Mouse (Mus musculus) stomach, postnatal 0 days (tissue): ENCODE data around the gene Ppl. TPM values are rescaled to one million over a fixed set of nuclear protein-coding genes. Genes with fewer than 3 reads are reported as not detected.
A peak's percentile ranks its signal among the peaks of the same experiment; 100 is the strongest.

Experiments used
- ATAC-seq: fragments of 200-750 bp; cut with Nextera tagmentation; 2 replicates; pipeline ENCODE4 v1.8.0; 2017; ENCODE audit not compliant: low FRiP score, low TSS enrichment
- DNase-seq: peaks from one replicate; pipeline ENCODE4 v3.0.0-alpha.2; 2016; ENCODE audit warnings: low spot score
- H3K27ac ChIP-seq: fragments of 300-500 bp; sonication (generic); replicated peaks from 2 replicates; pipeline ENCODE4 v1.5.1; 2014; ENCODE audit warnings: mild to moderate bottlenecking, control low read depth
- H3K27me3 ChIP-seq: fragments of 300-500 bp; sonication (generic); 2 replicates; pipeline ENCODE4 v1.6.1; 2014; ENCODE audit warnings: low read length; ENCODE audit not compliant: control insufficient read depth, insufficient read depth
- H3K36me3 ChIP-seq: fragments of 300-500 bp; sonication (generic); 2 replicates; pipeline ENCODE4 v1.6.1; 2014; ENCODE audit warnings: low read length, mixed read lengths; ENCODE audit not compliant: control insufficient read depth, insufficient read depth
- H3K4me1 ChIP-seq: fragments of 300-500 bp; sonication (generic); replicated peaks from 2 replicates; pipeline ENCODE4 v1.6.1; 2014; ENCODE audit warnings: antibody characterized with exemption; ENCODE audit not compliant: control insufficient read depth, insufficient read depth
- H3K4me2 ChIP-seq: fragments of 300-500 bp; sonication (generic); replicated peaks from 2 replicates; pipeline ENCODE4 v1.6.1; 2014; ENCODE audit warnings: low read depth, mild to moderate bottlenecking, control low read depth, moderate library complexity
- H3K4me3 ChIP-seq: fragments of 300-500 bp; sonication (generic); 2 replicates; pipeline ENCODE4 v1.5.1; 2014; ENCODE audit warnings: low read depth, low read length, control low read depth
- H3K9ac ChIP-seq: fragments of 300-500 bp; sonication (generic); 2 replicates; pipeline ENCODE4 v1.6.1; 2014; ENCODE audit warnings: mild to moderate bottlenecking, low read length, control low read depth, mixed read lengths
- H3K9me3 ChIP-seq: fragments of 300-500 bp; sonication (generic); 2 replicates; pipeline ENCODE4 v1.6.1; 2016; ENCODE audit warnings: low read length; ENCODE audit not compliant: control insufficient read depth
- CTCF ChIP-seq: IDR thresholded peaks from 2 replicates; pipeline ENCODE4 v1.5.1; 2016; ENCODE audit warnings: antibody characterized with exemption, low read depth, mild to moderate bottlenecking, moderate library complexity
- EP300 ChIP-seq: optimal IDR thresholded peaks from 2 replicates; pipeline ENCODE3; 2016; ENCODE audit warnings: antibody characterized with exemption
- WGBS: fragments of 180-500 bp; shearing (Covaris S2); extraction: QIAGEN DNeasy Blood & Tissue Kit; methylation state at CpG from one replicate; pipeline ENCODE4 v1.1.7; 2014; 5-methylcytosine and 5-hydroxymethylcytosine counted together
- polyA plus RNA-seq: library from polyadenylated mRNA; unstranded; fragments of >200 nt; fragmentation: Nextera tagmentation; extraction: Ambion mirVana; gene quantifications from 2 replicates; pipeline ENCODE4 v1.2.1, GENCODE M21; 2015

Gene Ppl
- polyA plus RNA-seq, 1 experiment from 2014 or later, result 61.5 TPM

DNA sequence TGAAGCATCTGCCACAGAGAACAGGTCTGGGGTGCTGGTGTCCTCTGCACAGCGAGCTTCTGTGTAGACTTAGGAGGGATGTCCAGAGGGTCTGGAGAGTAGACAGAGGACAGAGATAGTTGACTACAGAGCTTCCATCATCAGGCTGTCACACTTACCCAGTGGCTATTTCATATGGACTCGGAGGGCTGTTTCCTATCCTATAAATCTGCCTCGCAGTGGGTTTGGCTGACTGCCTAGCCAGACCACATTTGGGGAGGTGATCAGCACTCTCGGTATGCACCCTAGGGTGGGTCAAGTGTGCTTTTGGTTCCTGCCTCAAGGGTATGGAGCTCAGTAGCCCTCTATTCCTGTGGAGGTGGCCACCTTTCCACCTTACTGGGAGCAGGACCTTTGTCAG is 47.0 kb downstream of the Ppl start:
- Histone ChIP-seq H3K27ac (no peak overlapping the region), H3K9ac (no peak overlapping the region), H3K4me1 (no peaks in the 10 kb centered on the region), H3K27me3 (no peaks in the 10 kb centered on the region), H3K36me3 (peaks cover 34% of the 10 kb centered on the region), H3K4me2 (no peak overlapping the region), H3K9me3 (no peaks in the 10 kb centered on the region), H3K4me3 (no peak overlapping the region)
- DNase-seq, result no peak
- TF ChIP-seq CTCF, result no peak
- WGBS, result 88% methylated on average over 4 of the region's 4 CpGs
- ATAC-seq, result no peak

DNA sequence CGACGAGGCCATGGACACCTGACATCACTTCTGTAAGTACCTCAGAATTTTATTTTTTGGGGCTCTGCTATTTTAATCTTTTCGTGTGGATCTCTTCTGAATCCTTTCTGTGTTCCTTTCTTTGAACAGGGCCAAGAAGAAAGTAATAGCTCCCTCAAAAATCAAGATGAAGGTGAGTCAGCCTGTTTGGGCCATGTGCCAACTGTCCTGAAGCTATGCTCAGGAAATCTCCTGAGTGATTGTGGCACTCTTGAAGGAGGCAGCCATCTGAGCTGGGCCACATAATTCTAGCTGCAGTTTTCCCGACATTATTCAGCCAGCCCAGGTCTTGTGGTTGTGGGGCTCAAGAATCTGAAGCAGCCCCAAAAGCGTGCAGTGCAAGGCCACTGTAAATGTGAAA is 57.9 kb downstream of the Ppl start:
- H3K27ac ChIP-seq, result no peak overlapping the region
- peaks cover 42% of the 10 kb centered on the region for H3K36me3 ChIP-seq
- no peak overlapping the region for H3K4me3 ChIP-seq
- no peak overlapping the region for H3K9ac ChIP-seq
- no peaks in the 10 kb centered on the region for H3K9me3 ChIP-seq
- ATAC-seq, result no peak
- DNase-seq, result no peak
- H3K27me3 ChIP-seq, result no peaks in the 10 kb centered on the region
- no peaks in the 10 kb centered on the region for H3K4me1 ChIP-seq
- no peak overlapping the region for H3K4me2 ChIP-seq
- TF ChIP-seq CTCF (no peak), EP300 (no peak)
- 81% methylated on average over 5 of the region's 5 CpGs for WGBS

DNA sequence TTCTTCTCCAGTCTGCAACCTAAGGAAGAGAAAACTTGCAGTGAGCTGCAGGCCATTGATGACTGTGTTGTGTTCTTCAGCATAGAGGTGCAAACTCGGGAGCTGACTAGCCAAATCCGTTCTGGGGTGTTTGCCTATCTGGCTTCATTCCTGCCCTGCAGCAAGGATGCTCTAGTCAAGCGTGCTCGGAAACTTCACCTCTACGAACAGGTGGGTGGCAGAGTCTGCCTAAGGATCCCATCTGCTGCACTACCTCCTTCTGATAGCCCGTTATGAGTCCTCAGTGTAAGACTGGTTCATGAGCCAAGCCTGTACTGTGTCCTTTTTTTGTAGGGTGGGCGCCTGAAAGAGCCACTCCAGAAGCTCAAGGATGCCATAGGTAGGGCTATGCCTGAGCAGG is 60.2 kb downstream of the Ppl start:
- no peak for ATAC-seq

DNA sequence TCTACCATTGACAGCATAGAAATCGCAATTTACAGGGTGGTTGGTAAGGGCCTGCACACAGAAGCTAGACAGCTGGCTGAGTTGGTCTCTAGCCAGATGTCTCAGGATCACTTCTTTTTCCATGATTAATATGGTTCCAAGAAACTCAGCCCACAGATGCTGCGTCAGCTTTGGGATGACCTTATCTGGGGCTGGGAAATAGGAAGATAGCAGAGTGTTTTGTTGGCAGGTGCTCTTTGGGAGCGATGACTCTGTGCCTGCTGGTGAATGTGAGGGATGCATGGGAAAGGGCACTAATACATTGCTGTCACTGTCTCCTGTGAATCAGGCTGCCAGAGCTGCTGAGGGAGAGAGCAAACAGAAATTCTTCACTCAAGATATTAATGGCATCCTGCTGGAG is 61.9 kb downstream of the Ppl start:
- no peak for TF ChIP-seq CTCF
- no peak for TF ChIP-seq EP300
- H3K9ac ChIP-seq, result no peak overlapping the region
- peaks cover 30% of the 10 kb centered on the region for H3K36me3 ChIP-seq
- no peak overlapping the region for H3K4me2 ChIP-seq
- H3K27me3 ChIP-seq, result no peaks in the 10 kb centered on the region
- no peak overlapping the region for H3K4me3 ChIP-seq
- 68% methylated on average over 3 of the region's 3 CpGs for WGBS
- H3K4me1 ChIP-seq, result no peaks in the 10 kb centered on the region
- DNase-seq, result no peak
- no peak for ATAC-seq
- H3K9me3 ChIP-seq, result no peaks in the 10 kb centered on the region
- H3K27ac ChIP-seq, result no peak overlapping the region

More for the DNA sequence above, 60.2 kb downstream of the Ppl start:
- H3K4me1 ChIP-seq, result no peaks in the 10 kb centered on the region
- no peak overlapping the region for H3K9ac ChIP-seq
- no peak for DNase-seq
- 93% methylated on average over 7 of the region's 7 CpGs for WGBS
- H3K27me3 ChIP-seq, result no peaks in the 10 kb centered on the region
- H3K9me3 ChIP-seq, result no peaks in the 10 kb centered on the region
- TF ChIP-seq EP300 (no peak), CTCF (no peak)
- H3K4me2 ChIP-seq, result no peak overlapping the region
- peaks cover 29% of the 10 kb centered on the region for H3K36me3 ChIP-seq
- no peak overlapping the region for H3K4me3 ChIP-seq
- H3K27ac ChIP-seq, result no peak overlapping the region

DNA sequence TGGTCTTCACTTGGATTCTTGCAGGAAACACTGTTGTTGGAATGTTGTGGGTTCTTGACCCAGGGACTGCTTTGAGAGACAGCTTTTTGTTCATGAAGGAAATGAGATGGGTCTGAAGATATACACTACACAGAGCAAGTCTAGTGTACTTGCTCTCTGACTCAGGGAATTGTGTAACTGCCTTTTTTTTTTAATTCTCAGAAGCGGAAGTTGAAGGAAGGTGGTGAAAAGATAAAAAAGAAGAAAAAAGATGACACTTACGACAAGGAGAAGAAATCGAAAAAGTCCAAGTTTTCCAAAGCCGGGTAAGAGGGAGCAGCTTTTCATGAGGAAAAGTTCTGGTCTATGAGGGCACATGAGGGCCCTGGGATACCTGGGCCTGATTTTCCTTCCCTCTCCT is 68.7 kb downstream of the Ppl start:
- DNase-seq, result no peak
- H3K36me3 ChIP-seq, result peaks cover 24% of the 10 kb centered on the region
- H3K27me3 ChIP-seq, result no peaks in the 10 kb centered on the region
- no peak overlapping the region for H3K27ac ChIP-seq
- ATAC-seq, result no peak
- 95% methylated on average over 4 of the region's 4 CpGs for WGBS
- no peak overlapping the region for H3K4me3 ChIP-seq
- TF ChIP-seq CTCF, result no peak
- TF ChIP-seq EP300, result no peak
- H3K9ac ChIP-seq, result no peak overlapping the region
- no peak overlapping the region for H3K4me2 ChIP-seq
- H3K9me3 ChIP-seq, result no peaks in the 10 kb centered on the region
- no peaks in the 10 kb centered on the region for H3K4me1 ChIP-seq

DNA sequence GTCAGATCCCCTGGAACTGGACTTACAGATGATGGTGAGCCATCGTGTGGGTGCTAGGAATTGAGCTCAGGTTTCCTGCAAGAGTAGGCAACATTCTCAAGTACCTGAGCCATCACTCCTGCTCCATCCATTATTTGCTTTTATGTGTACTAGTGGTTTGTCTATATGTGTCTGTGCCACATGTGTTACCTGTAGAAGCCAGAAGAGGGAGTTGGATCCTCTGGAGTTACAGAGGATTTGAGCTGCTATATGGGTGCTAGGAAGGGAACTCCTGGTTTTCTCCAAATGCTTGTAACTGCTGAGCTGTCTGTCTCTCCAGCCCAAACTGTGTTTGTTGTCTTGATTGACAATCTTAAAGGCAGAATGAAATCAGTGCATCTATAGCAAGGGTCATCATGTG is 74.1 kb downstream of the Ppl start:
- H3K36me3 ChIP-seq, result peaks cover 18% of the 10 kb centered on the region

More for the DNA sequence above, 74.1 kb downstream of the Ppl start:
- no peak for ATAC-seq
- Histone ChIP-seq H3K4me1 (no peaks in the 10 kb centered on the region), H3K4me3 (no peak overlapping the region), H3K9me3 (no peaks in the 10 kb centered on the region), H3K27ac (no peak overlapping the region), H3K9ac (no peak overlapping the region), H3K27me3 (no peaks in the 10 kb centered on the region), H3K4me2 (no peak overlapping the region)
- DNase-seq, result no peak
- 92% methylated on average over 1 of the region's 1 CpGs for WGBS
- peak; percentile 70 for TF ChIP-seq CTCF
- TF ChIP-seq EP300, result no peak
